Mouse (Mus musculus): ENCODE results near the gene Ogfod2. TPM values are rescaled to one million over a fixed set of nuclear protein-coding genes. Genes with fewer than 3 reads are reported as not detected.
A peak's percentile ranks its signal among the peaks of the same experiment; 100 is the strongest.

Ogfod2 gene
- total RNA-seq (2021): 10 to 100 TPM; 32.5 to 34.6 TPM

GRCm38 (mm10) chr5:124111742-124112497 lies at the start of gene Ogfod2:
Gene Ogfod2 (plus strand): TSS chr5:124112297.
- DNase-seq (ENCODE audit: extremely low spot score in 1 of 2, low spot score in 2 of 2): peak; percentile 93 to 98
- intact Hi-C loops (cut with DNase I): no loop called here

GRCm38 (mm10) chr5:124069657-124070056 lies 42.4 kb upstream of the Ogfod2 start:
- intact Hi-C loops (cut with DNase I): no loop called here
- no peak for DNase-seq (ENCODE audit: extremely low spot score in 1 of 2, low spot score in 2 of 2)

- no peak for DNase-seq (ENCODE audit: extremely low spot score in 1 of 2, low spot score in 2 of 2)
- intact Hi-C loops (cut with DNase I): no loop called here
These were observed 38.4 kb upstream of the Ogfod2 start for GRCm38 (mm10) chr5:124073682-124074081.

- intact Hi-C loops (cut with DNase I): no loop called here
- DNase-seq (ENCODE audit: extremely low spot score in 1 of 2, low spot score in 2 of 2): peak in 1 of 2 experiments; percentile 28
These were observed 37.2 kb upstream of the Ogfod2 start for GRCm38 (mm10) chr5:124074845-124075307.

DNA sequence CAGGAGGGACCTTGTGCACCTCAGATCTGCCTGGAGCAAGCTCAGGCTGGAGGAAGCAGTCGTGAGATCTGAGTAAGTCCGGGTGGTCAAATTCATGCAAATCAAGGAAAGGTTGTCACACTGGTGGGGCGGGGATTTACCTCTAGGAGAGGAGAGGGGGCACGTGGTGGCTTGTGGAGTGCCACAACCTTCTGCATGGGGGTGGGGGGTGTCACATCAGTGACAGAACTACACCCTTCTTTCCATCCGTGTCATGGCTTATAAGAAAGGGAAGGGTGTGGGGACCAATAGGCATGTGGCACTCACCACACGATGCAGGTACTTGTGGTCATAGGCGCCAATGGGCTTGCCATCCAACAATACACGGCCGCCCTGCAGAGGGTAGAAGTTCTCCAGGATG lies 36.4 kb upstream of the Ogfod2 start:
- intact Hi-C loops (cut with DNase I): no loop called here
- DNase-seq (ENCODE audit: extremely low spot score in 1 of 2, low spot score in 2 of 2): no peak

DNA sequence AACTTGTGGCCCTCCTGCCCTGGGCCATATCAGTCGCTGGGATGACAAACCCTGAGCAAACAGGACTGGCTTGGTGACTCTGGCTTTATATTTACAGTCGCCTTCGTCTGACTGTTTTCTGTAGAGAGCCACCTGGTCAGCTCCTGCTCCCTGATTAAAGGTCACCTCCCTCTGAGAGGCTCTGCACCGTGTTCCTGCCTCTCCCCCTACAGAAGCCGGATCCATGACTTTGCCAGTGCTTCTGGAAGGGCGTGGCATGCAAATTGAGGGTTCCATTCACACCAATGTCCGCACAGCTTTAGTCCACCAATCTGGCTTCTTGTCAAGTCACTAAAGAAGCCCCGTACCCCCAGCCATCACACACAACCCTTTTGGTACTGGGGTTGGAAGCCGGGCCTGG lies 35.5 kb upstream of the Ogfod2 start:
- intact Hi-C loops (cut with DNase I): no loop called here
- peak in 1 of 2 experiments; percentile 20 for DNase-seq (ENCODE audit: extremely low spot score in 1 of 2, low spot score in 2 of 2)

DNA sequence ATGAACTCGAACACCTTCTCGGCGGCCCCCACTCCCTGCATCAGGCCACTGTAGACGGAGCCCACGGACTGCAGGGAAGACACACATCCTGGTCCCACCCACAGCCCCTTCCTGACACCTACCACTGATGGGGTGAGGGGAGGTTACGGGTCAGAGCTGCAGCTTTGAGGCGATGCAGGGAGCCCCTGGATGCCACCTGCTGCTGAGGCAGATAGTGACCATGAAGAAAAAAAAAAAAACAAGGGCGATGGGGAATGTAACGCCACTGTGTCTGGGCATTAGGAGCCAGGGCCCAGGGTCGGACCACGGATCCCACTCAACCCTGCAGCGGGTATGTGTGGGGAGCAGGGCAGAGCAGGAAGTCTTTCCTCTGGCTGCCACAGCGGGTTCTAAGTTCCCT lies 34.9 kb upstream of the Ogfod2 start:
- DNase-seq (ENCODE audit: extremely low spot score in 1 of 2, low spot score in 2 of 2): peak in 1 of 2 experiments; percentile 36
- intact Hi-C loops (cut with DNase I): no loop called here

- DNase-seq (ENCODE audit: extremely low spot score in 1 of 2, low spot score in 2 of 2): peak in 1 of 2 experiments; percentile 39
These were observed 34.1 kb upstream of the Ogfod2 start for GRCm38 (mm10) chr5:124077856-124078460.

GRCm38 (mm10) chr5:124078794-124079416 lies 33.2 kb upstream of the Ogfod2 start:
- intact Hi-C loops (cut with DNase I): no loop called here
- peak; percentile 72 to 78 for DNase-seq (ENCODE audit: extremely low spot score in 1 of 2, low spot score in 2 of 2)

More at GRCm38 (mm10) chr5:124077856-124078460, 34.1 kb upstream of the Ogfod2 start:
- intact Hi-C loops (cut with DNase I): no loop called here

DNA sequence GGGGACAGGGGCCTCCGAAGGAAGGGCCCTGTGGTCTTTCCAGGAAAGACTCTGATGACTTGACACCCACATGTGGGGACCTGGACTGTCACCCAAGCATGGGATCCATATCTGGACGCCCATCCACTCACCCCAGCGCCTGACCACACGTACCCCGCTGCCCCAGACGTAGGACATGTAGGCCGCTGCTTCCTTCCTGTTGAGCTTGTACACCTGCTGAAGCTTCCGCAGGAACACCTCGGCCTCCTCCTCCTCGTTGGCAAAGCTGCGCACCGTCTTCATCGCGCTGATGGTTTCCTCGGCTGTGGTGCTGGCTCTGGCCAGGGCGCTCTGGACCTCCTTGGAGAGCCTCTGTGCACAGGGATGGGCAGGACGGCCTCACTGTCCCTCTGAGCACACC lies 32.2 kb upstream of the Ogfod2 start:
- intact Hi-C loops (cut with DNase I): no loop called here

GRCm38 (mm10) chr5:124082447-124082846 lies 29.6 kb upstream of the Ogfod2 start:
- intact Hi-C loops (cut with DNase I): no loop called here
- DNase-seq (ENCODE audit: extremely low spot score in 1 of 2, low spot score in 2 of 2): no peak

More for the DNA sequence above, 32.2 kb upstream of the Ogfod2 start:
- peak in 1 of 2 experiments; percentile 23 for DNase-seq (ENCODE audit: extremely low spot score in 1 of 2, low spot score in 2 of 2)

GRCm38 (mm10) chr5:124082941-124083688 lies 29.0 kb upstream of the Ogfod2 start:
- intact Hi-C loops (cut with DNase I): no loop called here
- DNase-seq (ENCODE audit: extremely low spot score in 1 of 2, low spot score in 2 of 2): peak in 1 of 2 experiments; percentile 19

GRCm38 (mm10) chr5:124083850-124084587 lies 28.1 kb upstream of the Ogfod2 start:
- DNase-seq (ENCODE audit: extremely low spot score in 1 of 2, low spot score in 2 of 2): peak in 1 of 2 experiments; percentile 54
- intact Hi-C loops (cut with DNase I): loop anchor here (2.0 kb wide), 1 partner anchor 83 kb away; no protein-coding TSS in a partner anchor

DNA sequence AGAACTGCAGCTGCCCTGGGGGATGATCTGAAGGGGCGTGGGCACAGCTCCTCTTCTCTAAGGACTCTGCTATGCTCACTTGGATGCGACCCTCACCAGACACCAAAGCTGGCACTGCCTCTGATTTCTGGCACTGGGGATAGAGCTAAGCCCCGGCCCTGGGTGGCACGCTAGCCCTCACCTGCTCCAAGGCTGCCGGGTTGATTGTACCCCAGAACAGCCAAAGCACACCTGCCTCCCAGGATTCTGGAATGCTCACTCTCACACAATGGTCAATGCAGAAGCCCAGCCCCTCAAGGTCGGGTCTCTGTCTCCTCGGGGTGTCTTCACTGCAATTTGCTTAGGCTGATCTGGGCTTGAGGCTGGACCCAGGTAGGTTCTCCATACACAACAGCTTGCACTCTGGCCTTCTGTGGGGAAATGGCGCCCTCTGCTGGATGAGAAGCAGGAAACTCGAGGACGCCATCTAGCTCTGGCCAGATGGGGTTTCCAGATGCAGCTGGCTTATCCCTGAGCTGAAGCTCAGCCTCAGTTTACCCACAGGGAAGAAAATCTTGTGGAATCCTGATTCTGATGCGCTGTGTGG lies 27.4 kb upstream of the Ogfod2 start:
- intact Hi-C loops (cut with DNase I): loop anchor here (2.0 kb wide), 1 partner anchor 84 kb away; no protein-coding TSS in a partner anchor
- DNase-seq (ENCODE audit: extremely low spot score in 1 of 2, low spot score in 2 of 2): peak; percentile 73 to 86

GRCm38 (mm10) chr5:124085513-124085912 lies 26.6 kb upstream of the Ogfod2 start:
- intact Hi-C loops (cut with DNase I): loop anchor here (2.0 kb wide), 1 partner anchor 85 kb away; no protein-coding TSS in a partner anchor
- no peak for DNase-seq (ENCODE audit: extremely low spot score in 1 of 2, low spot score in 2 of 2)

DNA sequence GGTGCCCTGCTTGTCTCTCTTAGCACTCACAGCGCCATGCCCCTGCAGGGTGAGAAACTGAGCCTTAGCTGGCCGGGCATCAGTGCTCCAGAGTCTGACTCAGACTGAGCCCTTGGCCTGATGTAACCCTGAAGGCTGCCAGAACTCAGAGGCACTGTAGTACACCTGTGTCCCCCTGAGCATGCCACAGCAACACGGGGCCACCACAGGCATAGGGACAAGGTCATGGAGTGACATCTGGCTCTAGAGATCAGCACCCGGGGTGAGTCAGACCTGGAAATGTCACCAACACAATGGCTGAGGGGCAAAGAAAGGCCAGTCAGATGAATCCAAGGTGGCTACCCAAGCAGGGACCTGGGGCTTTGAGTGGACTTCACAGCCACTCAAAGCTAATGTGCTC lies 25.2 kb upstream of the Ogfod2 start:
- peak in 1 of 2 experiments; percentile 19 for DNase-seq (ENCODE audit: extremely low spot score in 1 of 2, low spot score in 2 of 2)
- intact Hi-C loops (cut with DNase I): no loop called here

GRCm38 (mm10) chr5:124089868-124090267 lies 22.2 kb upstream of the Ogfod2 start:
- peak in 1 of 2 experiments; percentile 22 for DNase-seq (ENCODE audit: extremely low spot score in 1 of 2, low spot score in 2 of 2)
- intact Hi-C loops (cut with DNase I): loop anchor here (5.0 kb wide), 1 partner anchor 143 kb away; no protein-coding TSS in a partner anchor

Measured in left cerebral cortex, postnatal 10 days (tissue).